8 mouse cellular contexts compared by ENCODE assay signal in the genomic region with DNA sequence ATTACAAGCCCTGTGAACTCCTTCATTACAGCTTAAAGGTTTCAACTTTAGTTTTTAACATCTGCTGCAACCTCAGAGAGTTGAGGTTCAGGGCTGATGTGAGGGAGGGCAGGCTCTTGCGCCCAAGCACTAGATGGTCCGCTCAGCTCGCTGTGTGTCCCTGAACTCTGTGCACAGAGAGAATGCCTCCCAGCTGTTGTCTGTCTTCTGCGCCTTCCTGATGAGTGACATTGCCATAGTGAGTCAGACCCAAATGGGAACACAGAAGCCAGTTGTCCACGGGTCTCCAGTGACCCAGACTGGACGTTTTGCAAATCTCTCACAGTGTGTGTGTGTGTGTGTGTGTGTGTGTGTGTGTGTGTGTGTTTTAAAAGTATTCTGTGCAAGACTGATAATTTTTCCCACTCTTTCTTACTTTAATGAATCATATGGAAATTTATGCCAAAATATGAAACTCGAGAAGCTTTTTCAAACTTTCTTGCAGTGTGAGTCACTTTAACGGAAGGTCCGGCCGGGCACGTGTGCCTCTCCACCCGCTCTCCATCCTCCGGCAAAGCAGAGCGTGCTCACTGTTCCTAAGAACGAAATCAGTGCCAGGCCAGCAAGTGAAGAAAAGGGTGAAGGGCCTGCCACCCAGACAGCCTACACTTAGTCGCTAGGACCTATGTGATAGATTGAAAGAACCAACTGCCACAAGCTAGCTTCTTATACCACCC.
DNase-seq lines count a peak whose midpoint lies in the region; ATAC-seq and TF ChIP-seq lines count a peak whose summit lies in the region.

No protein-coding gene starts in this region.

- H3K79me2 ChIP-seq in C2C12 (ENCODE audit: control insufficient read depth, insufficient read depth): no peaks in the 10 kb centered on the region

- H3K4me3 ChIP-seq in C2C12 (ENCODE audit: insufficient read depth, poor library complexity, severe bottlenecking): no peak overlapping the region
- no peak overlapping the region for H3K4me3 ChIP-seq in limb, embryonic 15.5 days

- peak overlapping the region; percentile 58 for H3ac ChIP-seq in C2C12 (ENCODE audit: control insufficient read depth, insufficient read length, low read depth)

- H3K9ac ChIP-seq in limb, embryonic 15.5 days: no peak overlapping the region

- H3K27me3 ChIP-seq in C2C12 (ENCODE audit: control insufficient read depth, insufficient read depth, insufficient read length): no peaks in the 10 kb centered on the region
- H3K27me3 ChIP-seq in limb, embryonic 15.5 days: peaks cover 8% of the 10 kb centered on the region; the same call in 1 of the 2 replicates

- H3K4me1 ChIP-seq in limb, embryonic 15.5 days: peaks cover 53% of the 10 kb centered on the region

- no peaks in the 10 kb centered on the region for H3K36me3 ChIP-seq in C2C12 (ENCODE audit: control insufficient read depth, insufficient read depth)
- no peaks in the 10 kb centered on the region for H3K36me3 ChIP-seq in limb, embryonic 15.5 days

- H3K27ac ChIP-seq in limb, embryonic 15.5 days: 0 out of 2 replicates have a peak overlapping the region, but pooled peaks have one; percentile 5

- peak; percentile 26 for DNase-seq in 3134 (ENCODE audit: extremely low read depth, insufficient read length, low spot score)
- DNase-seq in heart, adult 9 months (ENCODE audit: low spot score in 2 of 2): peak; percentile 57 to 63
- no peak for DNase-seq in T-cell, adult 2 months (ENCODE audit: low spot score)
- no peak for DNase-seq in right cerebral cortex, adult 18-20 months
- no peak for DNase-seq in right cerebral cortex, adult 2 months (ENCODE audit: low spot score in 2 of 2)

- no peaks in the 10 kb centered on the region for H3K79me3 ChIP-seq in C2C12 (ENCODE audit: low read depth)

- H3K4me2 ChIP-seq in limb, embryonic 15.5 days: peak overlapping the region; percentile 32

- TF ChIP-seq CTCF in C2C12 (IDR thresholded peaks at IDR 0.05; ENCODE audit: control insufficient read depth, insufficient read depth, insufficient read length): no peak

- no peaks in the 10 kb centered on the region for H3K9me3 ChIP-seq in limb, embryonic 15.5 days

- ATAC-seq in limb, embryonic 15.5 days (ENCODE audit: insufficient number of reproducible peaks, low FRiP score, low TSS enrichment, low read depth): no peak
- ATAC-seq in granulocyte monocyte progenitor cell, adult 5-6 weeks (replicated peaks; ENCODE audit: poor library complexity, severe bottlenecking): no peak

- 56% methylated on average over 16 of the region's 16 CpGs for WGBS in limb, embryonic 15.5 days

TF ChIP-seq in C2C12, 6 proteins besides CTCF, POLR2A, EP300 and RAD21:
- TF ChIP-seq CEBPB (IDR thresholded peaks at IDR 0.05; ENCODE audit: low read depth): no peak
- TF ChIP-seq USF1 (IDR thresholded peaks at IDR 0.05; ENCODE audit: low read depth): peak; percentile 84
- TF ChIP-seq MAX (IDR thresholded peaks at IDR 0.05): peak; percentile 97
- peak; percentile 12 for TF ChIP-seq FOSL1 (IDR thresholded peaks at IDR 0.05; ENCODE audit: insufficient read depth, low read length, poor library complexity, severe bottlenecking)
- peak; percentile 99 for TF ChIP-seq MYOD1 (IDR thresholded peaks at IDR 0.05; ENCODE audit: control insufficient read depth, insufficient read length, low read depth)

Comparison
In these comparisons a context has a peak if more than half of its experiments do, and no peak if none do; other contexts are left out.
1. DNase-seq: peak in 3134 (single experiment) and heart, adult 9 months (2 of 2); none in T-cell, adult 2 months (single experiment), right cerebral cortex, adult 18-20 months (single experiment) and right cerebral cortex, adult 2 months (0 of 2).